Mouse (Mus musculus) CH12.LX (cell line): Measurements from ENCODE around the gene Slc39a1.

Source experiments
- HCFC1 ChIP-seq: IDR thresholded peaks from 2 replicates; pipeline ENCODE4 v1.6.1; 2012; ENCODE audit warnings: low read depth, mild to moderate bottlenecking, inconsistent platforms, low read length, improper control_type of control experiment
- MAFK ChIP-seq: IDR thresholded peaks from 2 replicates; pipeline ENCODE4 v1.6.1; 2011; ENCODE audit warnings: low read length, improper control_type of control experiment; ENCODE audit not compliant: insufficient replicate concordance
- NRF1 ChIP-seq: IDR thresholded peaks from 2 replicates; pipeline ENCODE4 v1.6.1; 2014; ENCODE audit warnings: low read depth, mild to moderate bottlenecking, inconsistent platforms, low read length, improper control_type of control experiment, moderate library complexity
- POLR2A ChIP-seq: IDR thresholded peaks from 2 replicates; pipeline ENCODE4 v1.6.1; 2011; ENCODE audit warnings: low read depth, mild to moderate bottlenecking, improper control_type of control experiment, low read length
- SIN3A ChIP-seq: IDR thresholded peaks from 2 replicates; pipeline ENCODE4 v1.6.1; 2012; ENCODE audit warnings: low read length, improper control_type of control experiment, inconsistent platforms

DNA sequence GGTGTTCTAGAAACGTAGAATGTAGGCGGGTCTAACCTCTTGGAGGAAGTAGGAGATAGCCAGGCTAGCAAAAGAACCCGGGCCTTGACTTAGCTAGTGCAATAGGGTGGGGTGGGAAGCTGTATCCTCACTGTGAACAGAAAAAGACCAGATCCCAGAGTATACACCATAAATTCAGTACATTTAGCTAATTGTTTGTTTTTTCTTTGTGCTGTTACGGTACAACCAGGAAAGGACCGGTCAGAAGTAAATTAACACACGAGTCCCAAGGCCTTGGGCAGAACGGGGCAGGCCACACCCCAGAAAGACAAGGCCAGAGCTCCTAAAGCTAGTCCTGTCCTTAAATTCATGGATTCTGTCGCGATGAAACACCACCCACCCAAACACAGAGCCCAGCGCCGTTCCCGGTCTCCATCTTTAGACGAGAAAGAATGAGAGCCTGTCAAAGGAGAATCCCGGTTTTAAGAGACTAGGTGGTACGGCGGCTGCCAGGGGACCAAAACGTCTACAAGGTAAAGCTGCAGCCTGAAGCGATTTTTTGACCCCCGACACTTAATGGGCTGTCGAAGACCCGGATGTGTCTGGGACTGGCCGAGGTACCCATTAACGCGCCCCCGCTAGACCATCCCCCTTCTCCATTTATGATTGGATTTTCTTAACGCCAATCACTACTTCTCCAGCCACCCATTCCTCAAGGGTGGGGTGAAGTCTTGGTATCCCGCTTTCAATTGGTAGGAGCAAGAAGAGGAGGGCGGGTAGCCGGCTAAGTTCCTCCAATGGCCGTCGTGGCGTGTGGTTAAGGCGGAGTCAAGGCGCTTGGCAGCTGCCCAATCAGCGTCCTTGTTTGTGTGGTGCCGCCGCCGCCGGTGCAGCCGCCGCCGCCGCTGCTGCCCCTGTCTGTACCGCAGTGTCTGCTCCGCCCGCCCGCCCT is 44.6 kb downstream of the Slc39a1 start, which contains the start of gene Gatad2b:
- 0 out of 2 replicates have a peak, but pooled peaks have one; percentile 31 for TF ChIP-seq MAFK
- TF ChIP-seq POLR2A: peak; percentile 79
- peak; percentile 82 for TF ChIP-seq HCFC1
- no peak for TF ChIP-seq NRF1
- TF ChIP-seq SIN3A: peak; percentile 87
